Mouse (Mus musculus) megakaryocyte progenitor cell, adult 5-6 weeks (primary cell): ENCODE measurements around the gene Gm49387. TPM values are rescaled to one million over a fixed set of nuclear protein-coding genes. Genes with fewer than 3 reads are reported as not detected.

Source experiments
- ATAC-seq: replicated peaks from 2 replicates; pipeline ENCODE4 v1.8.0; 2016; ENCODE audit warnings: mild to moderate bottlenecking, moderate TSS enrichment, inconsistent platforms; ENCODE audit not compliant: poor library complexity
- total RNA-seq, 2 experiments: library from RNA; stranded (forward) in 1 of 2; stranded (reverse) in 1 of 2; fragments of 157-497, 149-512 nt in 1 of 2; fragments of 200-1000 nt in 1 of 2; gene quantifications; 2 replicates each; pipeline versions ENCODE4 v1.2.3 to v1.2.4; 2015 to 2017

Gm49387 gene
- total RNA-seq, 2 experiments from 2014 or later: not detected

DNA sequence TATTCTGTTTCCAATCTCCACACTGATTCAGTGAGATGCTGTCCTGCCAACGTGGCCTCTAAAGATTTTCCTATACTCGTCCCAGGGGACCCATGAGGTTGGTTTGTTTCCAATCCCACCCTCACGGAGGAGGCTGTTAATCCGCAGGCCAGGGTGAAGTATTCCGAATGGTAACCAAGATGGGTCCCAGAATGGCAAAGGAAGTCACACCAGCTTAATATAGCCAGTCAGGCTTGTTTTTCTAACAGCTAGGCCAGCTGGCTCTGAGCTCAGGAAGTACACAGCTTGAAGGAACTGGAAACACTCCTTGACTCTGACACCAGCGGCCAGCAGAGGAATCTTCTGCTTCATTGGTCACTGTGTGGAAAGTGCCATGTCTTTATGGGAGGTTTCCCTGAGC is 103.4 kb downstream of the Gm49387 start:
- 0 out of 2 replicates have a peak, but pooled peaks have one; percentile 29 for ATAC-seq

DNA sequence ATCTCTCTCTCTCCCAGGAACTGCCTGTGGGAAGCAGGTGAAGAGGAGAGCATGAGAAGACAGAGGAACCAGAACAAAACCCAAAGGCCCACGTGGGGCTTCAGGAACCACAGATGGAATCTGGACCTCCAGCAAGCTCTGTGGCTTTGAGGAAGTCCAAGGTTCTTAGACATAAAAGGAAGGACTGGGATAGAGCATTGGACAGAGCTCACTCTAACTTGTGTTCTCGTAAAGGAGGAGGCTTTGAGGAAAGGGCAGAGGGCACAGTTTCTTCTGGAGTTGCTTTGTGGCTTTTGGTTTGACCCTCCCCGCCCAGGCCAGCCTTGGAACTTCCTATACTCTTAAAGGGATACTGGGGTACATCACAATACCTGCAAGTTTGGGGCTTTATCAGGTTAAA is 108.0 kb downstream of the Gm49387 start:
- ATAC-seq: no peak

DNA sequence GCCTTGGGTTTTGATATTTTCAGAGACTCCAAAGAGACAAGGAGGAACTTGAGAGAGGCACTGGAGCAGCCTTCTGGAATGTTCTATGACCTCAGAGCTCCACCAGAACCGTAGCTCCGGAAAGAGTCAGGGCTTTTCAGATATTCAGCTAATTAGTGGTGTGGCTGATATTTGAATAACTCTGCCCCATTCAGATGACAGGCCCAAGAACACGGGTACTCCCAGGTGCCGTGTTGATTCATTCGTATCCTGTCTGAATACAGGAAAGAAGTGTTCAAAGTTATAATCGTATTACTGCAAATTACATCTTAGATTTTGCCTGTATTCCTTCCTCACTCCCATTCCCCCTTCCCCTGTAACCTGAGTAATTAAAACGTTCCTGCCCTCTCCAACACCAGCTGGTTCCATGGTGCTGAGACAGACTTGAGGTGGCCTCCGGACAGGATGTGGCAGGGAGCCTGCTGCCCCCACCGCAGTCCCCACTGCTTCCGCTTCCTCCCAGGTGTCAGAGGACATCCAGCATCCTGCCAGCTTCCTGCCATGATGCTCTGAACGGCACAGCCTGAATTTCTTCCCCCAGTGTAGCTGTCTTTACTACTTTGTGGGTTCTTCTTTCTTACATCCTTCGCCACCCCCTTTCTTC is 109.1 kb downstream of the Gm49387 start:
- peak; percentile 94 for ATAC-seq

DNA sequence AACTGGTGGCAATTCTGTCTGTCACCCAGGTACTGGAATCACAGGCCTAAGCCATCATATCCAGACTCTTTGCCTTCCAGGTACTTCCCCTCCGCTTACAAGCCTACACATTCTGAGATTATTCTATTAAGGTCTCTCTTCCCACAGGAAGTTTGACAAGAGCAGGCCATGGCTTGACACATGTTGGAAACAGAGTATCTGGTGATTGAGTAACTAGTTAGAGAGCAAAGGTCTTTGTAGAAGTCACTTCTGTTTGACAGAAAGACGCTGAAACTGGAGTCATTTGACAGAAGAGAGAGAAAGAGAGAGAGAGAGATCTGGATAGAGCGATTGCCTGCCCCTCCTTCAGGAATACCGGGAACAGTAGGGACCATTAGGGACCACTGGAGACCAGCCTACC is 109.8 kb downstream of the Gm49387 start:
- ATAC-seq: no peak

DNA sequence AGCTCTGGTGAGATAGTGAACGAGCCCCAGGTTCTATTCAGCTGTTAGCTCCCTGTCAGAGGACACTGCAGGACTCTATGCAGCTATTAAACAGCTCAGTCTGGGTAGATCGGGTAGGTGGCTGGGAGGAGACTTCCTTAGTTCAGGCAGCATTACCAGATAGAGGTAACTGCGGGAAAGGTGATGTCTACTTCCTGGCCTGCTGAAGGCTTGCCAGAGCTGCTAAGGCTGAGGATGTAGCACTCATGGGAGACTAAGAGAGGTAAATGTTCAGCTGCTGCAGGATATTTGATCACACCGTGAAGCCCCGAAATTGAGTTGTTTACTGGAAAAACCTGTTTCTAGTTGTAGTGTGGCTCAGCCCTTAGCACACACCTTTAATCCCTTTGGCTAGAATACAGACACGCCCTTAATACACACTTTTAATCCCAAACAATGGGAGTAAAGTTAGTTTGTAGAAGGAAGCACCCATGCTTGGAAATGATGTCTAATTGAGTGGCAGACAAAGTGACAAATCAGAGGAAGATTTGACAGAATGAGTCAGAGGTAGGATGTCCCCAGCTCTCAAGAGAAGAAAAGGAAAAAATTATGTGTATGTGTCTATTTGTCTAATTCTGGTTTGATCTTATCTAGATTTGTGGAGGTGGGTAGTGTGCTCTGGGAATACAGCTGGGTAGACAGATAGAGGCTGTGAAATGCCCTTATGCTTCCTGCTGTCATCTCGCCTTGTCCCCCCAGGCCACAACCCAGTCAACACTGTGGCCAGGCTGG is 115.5 kb downstream of the Gm49387 start:
- ATAC-seq: no peak

DNA sequence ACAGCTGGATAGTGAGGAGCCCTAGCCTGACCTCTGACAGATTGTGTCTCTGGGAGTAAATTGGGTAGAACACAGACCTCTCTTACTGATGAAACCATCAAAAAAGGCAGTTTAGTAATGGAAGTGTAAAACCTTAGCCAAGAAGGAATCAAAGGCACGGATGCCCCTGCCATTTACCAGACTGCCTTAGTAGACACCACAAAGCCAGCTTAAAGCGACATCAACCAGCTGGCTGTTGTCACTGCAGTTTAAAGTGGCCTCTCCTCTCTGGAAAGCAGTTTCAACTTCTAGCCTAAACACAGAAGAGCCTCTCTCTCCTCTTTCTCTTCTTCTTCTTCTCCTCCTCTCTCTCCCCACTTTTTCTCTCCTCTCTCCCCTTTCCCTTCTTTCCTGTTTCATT is 119.4 kb downstream of the Gm49387 start:
- ATAC-seq: no peak

DNA sequence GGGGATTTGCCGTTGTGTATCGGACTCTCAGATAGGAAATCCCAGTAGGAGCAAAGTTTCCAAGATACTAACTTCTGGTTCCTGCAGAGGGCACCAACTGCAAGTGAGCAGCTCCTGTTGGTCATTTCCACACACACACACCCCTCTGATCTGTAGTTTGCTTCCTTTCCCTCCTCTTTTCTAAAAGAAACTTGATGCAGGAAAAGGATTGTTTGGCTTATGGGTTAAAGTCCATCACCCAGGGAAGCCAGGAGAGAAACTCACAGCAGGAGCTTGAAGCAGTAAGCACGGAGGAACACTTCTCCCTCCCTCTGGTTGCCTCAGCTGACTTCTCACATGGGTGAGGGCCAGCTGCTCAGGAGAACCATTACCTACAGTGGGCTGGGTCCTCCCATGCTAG is 121.5 kb downstream of the Gm49387 start:
- 0 out of 2 replicates have a peak, but pooled peaks have one; percentile 23 for ATAC-seq

DNA sequence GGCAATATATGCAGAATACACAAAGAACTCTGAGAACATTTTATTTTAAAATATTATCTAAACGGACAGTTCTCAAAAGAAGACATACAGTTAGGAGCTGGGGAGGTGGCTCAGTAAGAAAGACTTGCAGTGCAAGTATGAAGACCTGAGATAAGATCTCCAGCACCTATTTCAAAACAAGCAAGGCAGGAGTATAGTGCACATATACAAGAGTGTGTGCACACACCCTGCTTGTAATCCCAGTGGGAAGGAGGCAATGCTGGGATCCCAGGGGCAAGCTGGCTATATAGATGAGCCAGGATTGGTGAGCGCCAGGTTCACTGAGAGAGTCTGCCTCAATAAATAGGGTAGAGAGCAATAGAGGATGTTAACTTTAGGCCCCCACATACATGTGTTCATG is 124.8 kb downstream of the Gm49387 start:
- no peak for ATAC-seq

DNA sequence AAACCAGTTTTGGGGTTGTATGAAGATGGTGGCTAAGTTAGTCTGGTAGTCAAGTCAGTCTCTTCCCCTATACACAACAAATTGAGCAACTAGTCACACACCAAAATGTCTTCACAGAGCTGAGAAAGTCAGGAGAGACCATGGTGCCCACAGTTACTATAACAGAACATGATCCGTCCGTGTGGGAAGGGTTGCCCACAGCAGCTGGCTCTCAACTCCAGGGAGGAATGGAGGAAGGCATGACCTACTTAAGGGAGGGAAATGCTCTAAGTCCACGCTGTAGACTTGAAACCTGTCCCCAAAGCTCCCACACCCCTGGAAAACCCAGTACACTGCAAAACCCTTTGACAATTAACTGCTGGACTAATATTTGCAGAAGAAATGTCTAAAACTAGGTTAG is 130.4 kb downstream of the Gm49387 start:
- ATAC-seq: no peak

DNA sequence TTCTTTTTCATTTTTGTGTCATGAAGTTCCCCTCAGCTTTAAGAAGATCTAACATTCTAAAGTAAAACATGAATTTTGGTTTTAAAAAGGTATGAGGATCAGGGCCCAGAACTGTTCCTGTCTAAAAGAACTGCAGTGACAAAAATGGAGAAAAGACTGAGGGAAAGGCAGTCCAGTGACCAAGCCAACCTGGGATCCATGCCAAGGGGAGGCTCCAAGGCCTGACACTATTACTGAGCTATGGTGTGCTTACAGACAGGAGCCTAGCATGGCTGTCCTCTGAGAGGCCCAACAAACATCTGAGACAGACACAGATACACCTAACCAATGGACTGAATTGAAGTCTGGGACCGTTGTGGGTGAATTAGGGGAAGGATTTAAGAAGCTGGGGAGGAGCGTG is 130.8 kb downstream of the Gm49387 start:
- ATAC-seq: no peak

DNA sequence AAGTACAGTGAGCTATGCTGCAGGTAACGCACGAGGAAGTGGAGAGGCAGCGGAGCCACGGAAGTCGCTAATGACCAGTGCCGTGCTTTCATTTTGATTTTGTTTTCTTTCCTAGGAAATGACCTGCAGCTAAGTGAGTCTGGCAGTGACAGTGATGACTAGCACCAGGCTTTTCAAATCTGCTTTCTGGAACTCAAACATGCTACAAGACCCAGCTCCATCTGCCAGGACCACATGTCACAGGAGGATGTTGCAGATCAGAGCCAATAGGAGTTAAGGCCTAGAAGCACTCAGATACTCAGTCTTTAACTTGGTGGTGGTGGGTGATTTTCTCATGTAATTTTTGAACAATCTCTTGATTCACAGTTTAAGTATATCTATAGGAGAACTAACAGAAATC is 134.2 kb downstream of the Gm49387 start:
- ATAC-seq: no peak

DNA sequence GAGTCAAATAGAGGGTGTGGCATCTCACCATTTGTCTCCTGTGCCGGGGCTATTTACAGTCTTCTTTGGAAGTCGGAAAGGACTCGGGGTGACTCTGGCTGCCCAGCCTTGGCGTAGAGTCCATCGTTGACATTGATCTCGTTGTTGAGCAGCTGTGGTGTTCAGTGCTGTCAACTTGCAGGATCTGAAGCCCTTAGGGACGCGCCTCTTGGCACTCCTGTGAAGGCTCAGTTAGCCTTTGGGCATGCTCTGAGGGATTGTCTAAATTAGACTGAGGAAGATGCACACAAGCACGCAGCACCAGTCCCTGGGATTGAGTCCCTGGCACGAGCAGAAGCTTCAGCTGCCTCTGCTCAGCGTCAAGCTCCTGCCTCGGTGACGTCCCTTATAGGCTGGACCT is 137.3 kb downstream of the Gm49387 start:
- no peak for ATAC-seq

Other genes starting within 250 kb of the Gm49387 start
- 4.5 and 6.2 TPM in 2 replicates for gene Sh3bp5, start 204.8 kb downstream of the Gm49387 start, total RNA-seq (2015)
- gene Sh3bp5, start 204.8 kb downstream of the Gm49387 start, total RNA-seq (2017): 3.6 and 5.2 TPM in 2 replicates
- gene Eaf1, start 146.5 kb downstream of the Gm49387 start, total RNA-seq (2015): 28.3 and 30.7 TPM in 2 replicates
- gene Eaf1, start 146.5 kb downstream of the Gm49387 start, total RNA-seq (2017): 25.3 and 34.4 TPM in 2 replicates
- 45.4 and 47.6 TPM in 2 replicates for gene Mettl6, start 145.8 kb downstream of the Gm49387 start, total RNA-seq (2015)
- 85.2 and 126 TPM in 2 replicates for gene Mettl6, start 145.8 kb downstream of the Gm49387 start, total RNA-seq (2017)
- gene Colq, start 49.5 kb downstream of the Gm49387 start, total RNA-seq (2015): not detected in 2 replicates
- gene Colq, start 49.5 kb downstream of the Gm49387 start, total RNA-seq (2017): 0.37 TPM in 1 of 2 replicates, not detected in the other
- gene Btd, start 150 bp upstream of the Gm49387 start, total RNA-seq (2015): 14.7 and 15.6 TPM in 2 replicates
- 8.1 and 14.3 TPM in 2 replicates for gene Btd, start 150 bp upstream of the Gm49387 start, total RNA-seq (2017)
- gene Hacl1, start 408 bp upstream of the Gm49387 start, total RNA-seq (2015): 13.3 and 18.9 TPM in 2 replicates
- 34.8 and 35.6 TPM in 2 replicates for gene Hacl1, start 408 bp upstream of the Gm49387 start, total RNA-seq (2017)
- gene Ankrd28, start 189.8 kb upstream of the Gm49387 start, total RNA-seq (2015): 131 and 140 TPM in 2 replicates
- 186 and 238 TPM in 2 replicates for gene Ankrd28, start 189.8 kb upstream of the Gm49387 start, total RNA-seq (2017)